Mouse (Mus musculus): Measurements from ENCODE around the gene Mink1.

The Mink1 gene

GRCm38 (mm10) chr11:70594253-70594989, 31.7 kb downstream of the Mink1 start:
- DNase-seq (ENCODE audit: low spot score in 2 of 2) = no peak

GRCm38 (mm10) chr11:70595638-70596037, 33.0 kb downstream of the Mink1 start:
- no peak for DNase-seq (ENCODE audit: low spot score in 2 of 2)

GRCm38 (mm10) chr11:70596094-70596493, 33.4 kb downstream of the Mink1 start:
- DNase-seq (ENCODE audit: low spot score in 2 of 2) = no peak

- DNase-seq (ENCODE audit: low spot score in 2 of 2) = no peak
Observed at GRCm38 (mm10) chr11:70597301-70597700, 34.6 kb downstream of the Mink1 start.

- DNase-seq (ENCODE audit: low spot score in 2 of 2) = no peak
Observed at GRCm38 (mm10) chr11:70598451-70598953, 35.8 kb downstream of the Mink1 start.

GRCm38 (mm10) chr11:70605024-70605566, 42.4 kb downstream of the Mink1 start:
- DNase-seq (ENCODE audit: low spot score in 2 of 2) = peak; percentile 51 to 65

- no peak for DNase-seq (ENCODE audit: low spot score in 2 of 2)
Observed at GRCm38 (mm10) chr11:70606717-70607116, 44.0 kb downstream of the Mink1 start.

GRCm38 (mm10) chr11:70607611-70608010, 44.9 kb downstream of the Mink1 start:
- no peak for DNase-seq (ENCODE audit: low spot score in 2 of 2)

- DNase-seq (ENCODE audit: low spot score in 2 of 2) = no peak
Observed at GRCm38 (mm10) chr11:70608381-70609066, 45.8 kb downstream of the Mink1 start.

- no peak for DNase-seq (ENCODE audit: low spot score in 2 of 2)
Observed at GRCm38 (mm10) chr11:70610752-70611151, 48.1 kb downstream of the Mink1 start.

- no peak for DNase-seq (ENCODE audit: low spot score in 2 of 2)
Observed at GRCm38 (mm10) chr11:70612505-70612904, 49.8 kb downstream of the Mink1 start.

GRCm38 (mm10) chr11:70615074-70615473, 52.4 kb downstream of the Mink1 start:
- DNase-seq (ENCODE audit: low spot score in 2 of 2) = no peak

GRCm38 (mm10) chr11:70615516-70616093, 52.9 kb downstream of the Mink1 start, which contains the start of gene 4930544D05Rik:
TSS of gene 4930544D05Rik (plus strand) at chr11:70615848.
- DNase-seq (ENCODE audit: low spot score in 2 of 2) = no peak

GRCm38 (mm10) chr11:70619101-70619500, 56.4 kb downstream of the Mink1 start, which contains the start of gene Chrne:
TSS of gene Chrne (minus strand) at chr11:70619216.
- no peak for DNase-seq (ENCODE audit: low spot score in 2 of 2)

GRCm38 (mm10) chr11:70621972-70622814, 59.5 kb downstream of the Mink1 start:
- DNase-seq (ENCODE audit: low spot score in 2 of 2) = no peak

GRCm38 (mm10) chr11:70623053-70623742, 60.5 kb downstream of the Mink1 start:
- DNase-seq (ENCODE audit: low spot score in 2 of 2) = no peak

- DNase-seq (ENCODE audit: low spot score in 2 of 2) = no peak
Observed at GRCm38 (mm10) chr11:70625473-70625872, 62.8 kb downstream of the Mink1 start.

- DNase-seq (ENCODE audit: low spot score in 2 of 2) = no peak
Observed at GRCm38 (mm10) chr11:70626877-70627276, 64.2 kb downstream of the Mink1 start.

- DNase-seq (ENCODE audit: low spot score in 2 of 2) = no peak
Observed at GRCm38 (mm10) chr11:70628431-70628830, 65.8 kb downstream of the Mink1 start.

- DNase-seq (ENCODE audit: low spot score in 2 of 2) = no peak
Observed at GRCm38 (mm10) chr11:70629557-70629956, 66.9 kb downstream of the Mink1 start.

- DNase-seq (ENCODE audit: low spot score in 2 of 2) = no peak
Observed at GRCm38 (mm10) chr11:70630129-70630528, 67.4 kb downstream of the Mink1 start.
